17 mouse cellular contexts compared by ENCODE assay signal in the genomic region with DNA sequence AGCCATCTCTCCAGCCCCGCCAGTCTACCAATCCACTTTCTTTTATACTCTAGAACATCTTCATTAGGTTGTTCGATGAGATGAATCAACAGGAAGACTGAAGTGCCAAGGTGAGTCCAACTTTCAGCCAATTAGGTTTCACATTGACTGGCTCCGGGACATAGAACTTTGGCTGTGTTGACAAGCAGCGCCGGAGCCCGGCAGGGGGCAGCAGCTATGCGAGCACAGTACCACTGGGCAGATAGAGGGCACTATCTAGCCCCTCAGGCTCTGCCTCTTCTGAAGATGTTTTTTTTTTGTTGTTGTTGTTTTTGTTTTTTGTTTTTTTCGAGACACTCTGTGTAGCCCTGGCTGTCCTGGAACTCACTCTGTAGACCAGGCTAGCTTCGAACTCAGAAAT. TPM values are rescaled to one million over a fixed set of nuclear protein-coding genes. Genes with fewer than 3 reads are reported as not detected.
"Had no signal": no experiment of that assay in that cellular context is flagged by ENCODE, and none has a peak within 500 bp of the region (broad histone marks: within the 10 kb centered on the region; RNA-seq: fewer than 3 reads in every experiment).

No protein-coding gene starts in this region.

- H3K4me1 ChIP-seq: limb, embryonic 12.5 days; lung, embryonic 15.5 days; midbrain, embryonic 10.5 days; midbrain, embryonic 15.5 days; neural tube, embryonic 12.5 days had no signal

- H3K36me3 ChIP-seq: limb, embryonic 12.5 days; lung, embryonic 15.5 days; midbrain, embryonic 10.5 days; midbrain, embryonic 15.5 days; neural tube, embryonic 12.5 days had no signal

- H3K27me3 ChIP-seq: limb, embryonic 12.5 days; lung, embryonic 15.5 days; midbrain, embryonic 15.5 days; neural tube, embryonic 12.5 days had no signal

- H3K4me3 ChIP-seq: limb, embryonic 12.5 days; lung, embryonic 15.5 days; midbrain, embryonic 10.5 days; midbrain, embryonic 15.5 days; neural tube, embryonic 12.5 days had no signal

- ATAC-seq: intestine, embryonic 16.5 days; midbrain, embryonic 15.5 days had no signal

- DNase-seq: kidney, adult 9 months; layer of hippocampus, adult 9-11 months; liver; lung, postnatal 36 days; right cerebral cortex, postnatal 4 days; spleen, adult 18-20 months; thymus, postnatal 36 days had no signal

- H3K9me3 ChIP-seq: limb, embryonic 12.5 days; lung, embryonic 15.5 days; midbrain, embryonic 10.5 days; midbrain, embryonic 15.5 days; neural tube, embryonic 12.5 days had no signal

- H3K4me2 ChIP-seq: limb, embryonic 12.5 days; lung, embryonic 15.5 days; midbrain, embryonic 15.5 days; neural tube, embryonic 12.5 days had no signal

- H3K9ac ChIP-seq: limb, embryonic 12.5 days; liver, embryonic 14.5 days; lung, embryonic 15.5 days; midbrain, embryonic 15.5 days; neural tube, embryonic 12.5 days had no signal

- H3K27ac ChIP-seq: kidney, postnatal 0 days; limb, embryonic 12.5 days; liver, embryonic 14.5 days; lung, embryonic 15.5 days; midbrain, embryonic 10.5 days; midbrain, embryonic 15.5 days; neural tube, embryonic 12.5 days had no signal

RNA-seq across cellular contexts. Expression of a gene that starts 36.7 kb away (rescaled TPM):
- total RNA-seq: left cerebral cortex, postnatal 36 days; monocyte, adult 5-6 weeks had no signal
